Mouse (Mus musculus) heart, postnatal 0 days (tissue): ENCODE data around the gene Usp51. TPM values are rescaled to one million over a fixed set of nuclear protein-coding genes. Genes with fewer than 3 reads are reported as not detected.
"Not testable (repeated sequence)": the region's sequence is repeated elsewhere in the genome, so short reads cannot be mapped to it uniquely, and the experiment has no call there.

Experiments used
- ATAC-seq: fragments of 200-750 bp; cut with Nextera tagmentation; 2 replicates; pipeline ENCODE4 v1.8.0; 2017; ENCODE audit warnings: low read depth, moderate number of reproducible peaks, moderate library complexity; ENCODE audit not compliant: insufficient read depth
- DNase-seq: peaks from one replicate; pipeline ENCODE4 v3.0.0-alpha.2; 2016; ENCODE audit warnings: low spot score
- H3K27ac ChIP-seq: fragments of 300-500 bp; sonication (generic); 2 replicates; pipeline ENCODE4 v1.5.1; 2014; ENCODE audit warnings: low read depth, mild to moderate bottlenecking
- H3K27me3 ChIP-seq: fragments of 300-500 bp; sonication (generic); 2 replicates; pipeline ENCODE4 v1.6.1; 2014; ENCODE audit warnings: low read length, mixed read lengths; ENCODE audit not compliant: control insufficient read depth, insufficient read depth
- H3K36me3 ChIP-seq: fragments of 300-500 bp; sonication (generic); replicated peaks from 2 replicates; pipeline ENCODE4 v1.6.1; 2014; ENCODE audit warnings: low read length, mixed read lengths; ENCODE audit not compliant: control insufficient read depth, insufficient read depth
- H3K4me1 ChIP-seq: fragments of 300-500 bp; sonication (generic); 2 replicates; pipeline ENCODE4 v1.6.1; 2014; ENCODE audit warnings: antibody characterized with exemption; ENCODE audit not compliant: control insufficient read depth, insufficient read depth
- H3K4me2 ChIP-seq: fragments of 300-500 bp; sonication (generic); 2 replicates; pipeline ENCODE4 v1.6.1; 2014; ENCODE audit warnings: low read depth, mild to moderate bottlenecking, low read length, moderate library complexity
- H3K4me3 ChIP-seq: fragments of 300-500 bp; sonication (generic); 2 replicates; pipeline ENCODE4 v1.5.1; 2014; ENCODE audit warnings: low read depth, low read length
- H3K9ac ChIP-seq: fragments of 300-500 bp; sonication (generic); replicated peaks from 2 replicates; pipeline ENCODE4 v1.6.1; 2014; ENCODE audit warnings: low read depth, low read length, mixed read lengths
- H3K9me3 ChIP-seq: fragments of 300-500 bp; sonication (generic); replicated peaks from 2 replicates; pipeline ENCODE4 v1.6.1; 2016; ENCODE audit warnings: low read length; ENCODE audit not compliant: control insufficient read depth
- CTCF ChIP-seq: IDR thresholded peaks from 2 replicates; pipeline ENCODE4 v1.5.1; 2016; ENCODE audit warnings: antibody characterized with exemption, control low read depth, low read depth
- EP300 ChIP-seq: IDR thresholded peaks from 2 replicates; pipeline ENCODE4 v1.6.1; 2016; ENCODE audit warnings: antibody characterized with exemption, low read depth
- WGBS: fragments of 180-500 bp; shearing (Covaris S2); extraction: QIAGEN DNeasy Blood & Tissue Kit; methylation state at CpG from one replicate; pipeline ENCODE4 v1.1.7; 2014; 5-methylcytosine and 5-hydroxymethylcytosine counted together
- polyA plus RNA-seq: library from polyadenylated mRNA; unstranded; fragments of >200 nt; fragmentation: Nextera tagmentation; extraction: Ambion mirVana; gene quantifications from 2 replicates; pipeline ENCODE4 v1.2.1, GENCODE M21; 2015
- total RNA-seq: library from RNA; depleted of rRNA; stranded (reverse); fragments of >200 nt; gene quantifications from 2 replicates; pipeline ENCODE4 v1.2.3, GENCODE M21; 2014; ENCODE audit warnings: low replicate concordance; rRNA removed

The Usp51 gene
- total RNA-seq (0.73 TPM in 1 of 2 replicates, not detected in the other), polyA plus RNA-seq (0.19 and 0.22 TPM in 2 replicates)

- Histone ChIP-seq H3K4me2 (peak within 1 kb of the TSS; percentile 80), H3K27ac (0 out of 2 replicates have a peak within 1 kb of the TSS, but pooled peaks have one; percentile 13), H3K9me3 (no peaks in the 10 kb centered on the region), H3K4me1 (no peaks in the 10 kb centered on the region), H3K36me3 (no peaks in the 10 kb centered on the region), H3K9ac (peak within 1 kb of the TSS; percentile 51; the same call in 1 of the 2 replicates), H3K27me3 (no peaks in the 10 kb centered on the region), H3K4me3 (peak within 1 kb of the TSS; percentile 57)
- TF ChIP-seq CTCF = no peak
- no peak for TF ChIP-seq EP300
- ATAC-seq = no peak
- DNase-seq = no peak
- WGBS = 20% methylated on average over 23 of the region's 23 CpGs
These were observed at the start of gene Usp51 for GRCm38 (mm10) chrX:153006387-153006841. TSS of gene Usp51 (plus strand) at chrX:153006469.

GRCm38 (mm10) chrX:152969606-152970005 lies 36.7 kb upstream of the Usp51 start:
- TF ChIP-seq EP300 = no peak
- no peak for TF ChIP-seq CTCF
- DNase-seq (no peak), ATAC-seq (no peak)
- no peaks in the 10 kb centered on the region for H3K4me1 ChIP-seq
- H3K27ac ChIP-seq = no peak overlapping the region
- no peak overlapping the region for H3K4me2 ChIP-seq
- H3K27me3 ChIP-seq = no peaks in the 10 kb centered on the region
- 65% methylated on average over 6 of the region's 6 CpGs for WGBS
- H3K9me3 ChIP-seq = no peaks in the 10 kb centered on the region
- H3K9ac ChIP-seq = no peak overlapping the region
- H3K4me3 ChIP-seq = no peak overlapping the region
- no peaks in the 10 kb centered on the region for H3K36me3 ChIP-seq

GRCm38 (mm10) chrX:152973476-152974203 lies 32.6 kb upstream of the Usp51 start:
- H3K4me3 ChIP-seq, H3K9me3 ChIP-seq, H3K27me3 ChIP-seq, DNase-seq, H3K27ac ChIP-seq, H3K4me1 ChIP-seq, ATAC-seq, H3K4me2 ChIP-seq, H3K9ac ChIP-seq, H3K36me3 ChIP-seq: not testable (repeated sequence)
- WGBS = 28% methylated on average over 6 of the region's 19 CpGs

GRCm38 (mm10) chrX:152974204-152974661 lies 32.0 kb upstream of the Usp51 start:
- no peak overlapping the region for H3K4me2 ChIP-seq
- no peak for DNase-seq
- no peaks in the 10 kb centered on the region for H3K27me3 ChIP-seq
- no peak for TF ChIP-seq EP300
- TF ChIP-seq CTCF = no peak
- H3K36me3 ChIP-seq = no peaks in the 10 kb centered on the region
- H3K4me1 ChIP-seq = no peaks in the 10 kb centered on the region
- H3K9me3 ChIP-seq = no peaks in the 10 kb centered on the region
- WGBS = 12% methylated on average over 9 of the region's 10 CpGs
- no peak overlapping the region for H3K9ac ChIP-seq
- H3K27ac ChIP-seq = no peak overlapping the region
- no peak for ATAC-seq
- H3K4me3 ChIP-seq = no peak overlapping the region

GRCm38 (mm10) chrX:152976538-152976937 lies 29.7 kb upstream of the Usp51 start:
- no peak overlapping the region for H3K27ac ChIP-seq
- no peaks in the 10 kb centered on the region for H3K4me1 ChIP-seq
- WGBS = 84% methylated on average over 6 of the region's 6 CpGs
- no peaks in the 10 kb centered on the region for H3K27me3 ChIP-seq
- DNase-seq (no peak), ATAC-seq (no peak)
- H3K36me3 ChIP-seq = no peaks in the 10 kb centered on the region
- no peak overlapping the region for H3K4me3 ChIP-seq
- no peak overlapping the region for H3K4me2 ChIP-seq
- TF ChIP-seq EP300 (no peak), CTCF (no peak)
- H3K9ac ChIP-seq = no peak overlapping the region
- H3K9me3 ChIP-seq = no peaks in the 10 kb centered on the region
